In genomic region chr19:17715281-17715955, GRCm38 (mm10) we compare ENCODE assay signal across 11 mouse cellular contexts.
DNase-seq lines count a peak whose midpoint lies in the region; ATAC-seq lines count a peak whose summit lies in the region.
"Had no signal": no experiment of that assay in that cellular context is flagged by ENCODE, and none has a peak within 500 bp of the region (broad histone marks: within the 10 kb centered on the region; RNA-seq: fewer than 3 reads in every experiment).

No protein-coding gene starts in this region.

- peak; percentile 5 for DNase-seq in heart, adult 18-20 months
- DNase-seq in heart, postnatal 25 days (ENCODE audit: low spot score), result no peak
- no peak for DNase-seq in midbrain, embryonic 10.5 days (ENCODE audit: low spot score)
- DNase-seq in heart, postnatal 4 days, result peak; percentile 33
- no peak for DNase-seq in urinary bladder, adult 18-20 months (ENCODE audit: low spot score in 2 of 2)
- DNase-seq in left cerebral cortex, postnatal 10 days (ENCODE audit: extremely low spot score in 1 of 2, low spot score in 2 of 2), result no peak
- DNase-seq: gastrocnemius, postnatal 36 days; kidney, postnatal 25 days had no signal

- no peaks in the 10 kb centered on the region for H3K36me3 ChIP-seq in midbrain, embryonic 16.5 days (ENCODE audit: control insufficient read depth, insufficient read depth, low read length)
- H3K36me3 ChIP-seq in midbrain, embryonic 10.5 days, result no peaks in the 10 kb centered on the region
- no peaks in the 10 kb centered on the region for H3K36me3 ChIP-seq in neural tube, embryonic 14.5 days (ENCODE audit: control insufficient read depth, insufficient read depth, low read length)

- intact Hi-C loops in heart, postnatal 25 days (cut with DNase I), result no loop called here
- intact Hi-C loops in left cerebral cortex, postnatal 10 days (cut with DNase I), result no loop called here

- H3K4me3 ChIP-seq in midbrain, embryonic 16.5 days (ENCODE audit: low read depth, low read length), result no peak overlapping the region
- no peak overlapping the region for H3K4me3 ChIP-seq in midbrain, embryonic 10.5 days
- no peak overlapping the region for H3K4me3 ChIP-seq in neural tube, embryonic 14.5 days (ENCODE audit: low read depth, low read length)
- H3K4me3 ChIP-seq: limb, embryonic 15.5 days had no signal

- H3K4me2 ChIP-seq in midbrain, embryonic 16.5 days (ENCODE audit: low read length), result no peak overlapping the region
- no peak overlapping the region for H3K4me2 ChIP-seq in neural tube, embryonic 14.5 days (ENCODE audit: low read depth, low read length)
- H3K4me2 ChIP-seq: limb, embryonic 15.5 days had no signal

- ATAC-seq in midbrain, embryonic 16.5 days, result peak; percentile 62
- ATAC-seq in neural tube, embryonic 14.5 days (ENCODE audit: low read depth), result peak; percentile 70; the same call in 1 of the 2 replicates

- H3K27me3 ChIP-seq in midbrain, embryonic 16.5 days (ENCODE audit: control insufficient read depth, insufficient read depth, low read depth, low read length), result no peaks in the 10 kb centered on the region
- H3K27me3 ChIP-seq in midbrain, embryonic 10.5 days (ENCODE audit: low read depth, poor library complexity, severe bottlenecking), result no peaks in the 10 kb centered on the region
- H3K27me3 ChIP-seq in neural tube, embryonic 14.5 days (ENCODE audit: control insufficient read depth, insufficient read depth, low read length), result no peaks in the 10 kb centered on the region
- H3K27me3 ChIP-seq: limb, embryonic 15.5 days had no signal

- H3K9ac ChIP-seq in midbrain, embryonic 16.5 days (ENCODE audit: low read depth, low read length), result no peak overlapping the region
- no peak overlapping the region for H3K9ac ChIP-seq in neural tube, embryonic 14.5 days (replicated peaks; ENCODE audit: low read depth, low read length)
- H3K9ac ChIP-seq: limb, embryonic 15.5 days had no signal

- no peak overlapping the region for H3K27ac ChIP-seq in midbrain, embryonic 16.5 days (ENCODE audit: low read length)
- H3K27ac ChIP-seq in midbrain, embryonic 10.5 days (replicated peaks), result no peak overlapping the region
- no peak overlapping the region for H3K27ac ChIP-seq in neural tube, embryonic 14.5 days (ENCODE audit: low read depth, low read length)
- H3K27ac ChIP-seq: limb, embryonic 15.5 days had no signal

- 78% methylated on average over 9 of the region's 9 CpGs for WGBS in midbrain, embryonic 16.5 days
- WGBS in midbrain, embryonic 10.5 days, result 87% methylated on average over 9 of the region's 9 CpGs
- WGBS in neural tube, embryonic 14.5 days, result 64% methylated on average over 9 of the region's 9 CpGs

- no peaks in the 10 kb centered on the region for H3K9me3 ChIP-seq in midbrain, embryonic 16.5 days (replicated peaks; ENCODE audit: control insufficient read depth, low read length, poor library complexity, severe bottlenecking)
- no peaks in the 10 kb centered on the region for H3K9me3 ChIP-seq in midbrain, embryonic 10.5 days (replicated peaks)
- no peaks in the 10 kb centered on the region for H3K9me3 ChIP-seq in neural tube, embryonic 14.5 days (ENCODE audit: control insufficient read depth, low read length)
- H3K9me3 ChIP-seq: limb, embryonic 15.5 days had no signal

- no peaks in the 10 kb centered on the region for H3K4me1 ChIP-seq in midbrain, embryonic 16.5 days (ENCODE audit: control insufficient read depth, insufficient read depth, low read length)
- H3K4me1 ChIP-seq in midbrain, embryonic 10.5 days, result no peaks in the 10 kb centered on the region
- no peaks in the 10 kb centered on the region for H3K4me1 ChIP-seq in neural tube, embryonic 14.5 days (ENCODE audit: control insufficient read depth, insufficient read depth, low read length)
- H3K4me1 ChIP-seq: limb, embryonic 15.5 days had no signal

Comparison
In these comparisons a context has a peak if more than half of its experiments do, and no peak if none do; other contexts are left out.
1. DNase-seq: peak in heart, adult 18-20 months (2 of 2) and heart, postnatal 4 days (single experiment); none in heart, postnatal 25 days (single experiment), midbrain, embryonic 10.5 days (single experiment), urinary bladder, adult 18-20 months (0 of 2) and left cerebral cortex, postnatal 10 days (0 of 2).